Mouse (Mus musculus): Measurements from ENCODE around the gene Nup153. TPM values are rescaled to one million over a fixed set of nuclear protein-coding genes. Genes with fewer than 3 reads are reported as not detected.

The Nup153 gene
- polyA plus RNA-seq, 1 experiment from 2014 or later, result 48.9 TPM

DNA sequence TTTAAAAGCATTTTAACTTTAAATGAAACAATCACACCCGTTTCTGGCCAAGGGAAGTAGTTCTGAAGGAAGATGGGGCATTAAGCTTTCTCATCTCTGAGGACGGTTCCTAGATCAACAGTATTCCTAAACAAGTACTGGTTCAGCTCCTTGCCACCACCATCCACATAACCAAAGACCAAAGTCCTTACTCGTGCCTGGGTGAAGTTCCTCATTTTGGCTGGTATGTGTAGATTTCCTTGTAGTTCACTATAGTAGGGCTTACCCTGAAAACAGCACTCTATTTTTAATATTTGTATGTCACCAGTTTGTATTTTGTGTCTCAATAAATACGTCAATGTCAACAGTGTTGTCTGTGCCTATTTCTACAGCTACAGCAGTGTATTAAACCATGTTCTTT, 50.0 kb downstream of the Nup153 start:
- POLR2A ChIA-PET, result interaction anchor here (1.2 kb wide), 1 partner anchor 49 kb away, joined by 4 read pairs; no protein-coding TSS in a partner anchor
- TF ChIP-seq CTCF (IDR thresholded peaks at IDR 0.05), result no peak
- ATAC-seq, result no peak
- CTCF ChIA-PET, result no interaction called here
- DNase-seq (ENCODE audit: low read depth, low spot score), result no peak
- no peaks in the 10 kb centered on the region for H3K27me3 ChIP-seq
- in situ Hi-C loops (cut with MboI; ENCODE audit: low pct_unique_long_range_greater_than_20kb), result loop anchor here (10.0 kb wide), 1 partner anchor 117 kb away; no protein-coding TSS in a partner anchor

DNA sequence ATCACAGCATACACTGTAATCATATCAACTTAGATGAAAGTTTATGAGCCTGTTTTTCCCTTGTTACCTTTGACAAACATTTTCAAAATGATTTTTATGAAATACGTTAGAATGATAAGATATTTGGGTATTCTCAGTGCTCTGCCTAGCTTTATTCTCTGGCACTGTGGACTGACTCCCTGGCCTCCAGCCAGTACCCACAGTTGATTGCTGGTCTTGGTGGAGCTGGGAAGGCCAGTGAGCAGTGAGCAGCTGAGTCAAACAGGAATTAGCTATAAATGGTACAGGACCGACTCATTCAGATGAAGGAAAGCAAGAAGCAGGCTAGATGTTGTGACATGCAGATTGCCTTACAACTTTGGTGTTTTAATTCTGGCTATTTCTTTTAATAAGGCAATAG, 53.1 kb downstream of the Nup153 start:
- no peaks in the 10 kb centered on the region for H3K27me3 ChIP-seq
- DNase-seq (ENCODE audit: low read depth, low spot score) (no peak), ATAC-seq (no peak)
- POLR2A ChIA-PET, result no interaction called here
- no peak for TF ChIP-seq CTCF (IDR thresholded peaks at IDR 0.05)
- in situ Hi-C loops (cut with MboI; ENCODE audit: low pct_unique_long_range_greater_than_20kb), result loop anchor here (10.0 kb wide), 1 partner anchor 120 kb away; no protein-coding TSS in a partner anchor
- CTCF ChIA-PET, result interaction anchor here (0.8 to 1.4 kb wide), 3 partner anchors 8 to 51 kb away, joined by 3 to 4 read pairs (median 3); no protein-coding TSS in a partner anchor

DNA sequence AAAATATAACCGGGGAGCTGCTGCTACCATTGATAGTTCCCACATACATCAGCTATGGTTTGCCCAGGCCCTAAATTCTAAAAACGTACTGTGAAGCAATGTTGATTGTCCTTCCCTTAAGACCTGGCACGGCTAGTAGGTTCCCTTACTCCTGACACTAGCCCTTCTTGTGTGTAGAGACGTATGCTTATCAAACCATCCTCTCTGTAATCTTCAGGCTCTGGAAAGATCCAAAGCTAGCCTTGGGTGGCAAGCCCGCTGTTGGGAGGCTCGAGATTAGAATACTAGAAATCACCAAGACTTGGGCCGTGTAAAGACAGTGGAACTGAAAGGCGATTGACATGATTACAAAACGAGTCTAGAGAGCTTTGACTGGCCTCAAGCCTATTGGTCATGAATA, 57.2 kb downstream of the Nup153 start:
- no peak for TF ChIP-seq CTCF (IDR thresholded peaks at IDR 0.05)
- CTCF ChIA-PET, result interaction anchor here (1.1 to 1.4 kb wide), 2 partner anchors 9 to 15 kb away, joined by 4 read pairs; no protein-coding TSS in a partner anchor
- ATAC-seq (no peak), DNase-seq (ENCODE audit: low read depth, low spot score) (no peak)
- in situ Hi-C loops (cut with MboI; ENCODE audit: low pct_unique_long_range_greater_than_20kb), result loop anchor here (10.0 kb wide), 1 partner anchor 124 kb away; no protein-coding TSS in a partner anchor
- H3K27me3 ChIP-seq, result no peaks in the 10 kb centered on the region
- POLR2A ChIA-PET, result interaction anchor here (1.1 kb wide), 1 partner anchor 13 kb away, joined by 3 read pairs; no protein-coding TSS in a partner anchor

DNA sequence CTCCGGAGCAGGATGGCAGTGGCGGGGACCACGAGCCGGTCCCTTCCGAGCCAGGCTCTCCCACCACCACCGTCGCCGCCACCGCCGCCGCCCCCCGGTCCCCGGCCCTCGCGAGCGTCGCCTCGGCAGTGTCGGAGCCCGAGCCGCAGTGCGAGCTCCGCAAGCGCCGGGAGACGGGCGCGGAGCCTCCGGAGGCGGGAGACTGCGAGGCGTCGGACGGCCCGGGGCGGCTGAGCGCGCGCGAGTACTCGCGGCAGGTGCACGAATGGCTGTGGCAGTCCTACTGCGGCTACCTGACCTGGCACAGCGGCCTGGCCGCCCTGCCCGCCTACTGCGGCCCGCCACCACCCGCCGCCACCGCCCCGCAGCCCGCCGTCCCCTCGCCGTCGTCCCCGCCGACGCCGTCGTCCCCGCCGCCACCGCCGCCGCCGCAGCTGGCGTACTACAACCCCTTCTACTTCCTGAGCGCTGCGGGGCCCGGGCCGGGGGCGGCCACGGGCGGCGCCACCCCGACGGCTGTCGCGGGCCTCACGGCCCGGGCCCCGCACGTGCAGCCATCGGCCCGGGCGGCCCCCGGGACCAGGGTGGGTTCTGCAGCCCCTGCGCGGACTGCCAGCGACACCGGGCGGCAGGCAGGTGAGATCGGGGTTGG, 58.0 kb downstream of the Nup153 start:
- TF ChIP-seq CTCF (IDR thresholded peaks at IDR 0.05), result no peak
- ChIA-PET POLR2A (interaction anchor here (0.7 to 1.1 kb wide), 2 partner anchors 14 to 451 kb away, joined by 3 read pairs; no protein-coding TSS in a partner anchor), CTCF (interaction anchor here (1.4 kb wide), 1 partner anchor 16 kb away, joined by 4 read pairs; no protein-coding TSS in a partner anchor)
- no peak for DNase-seq (ENCODE audit: low read depth, low spot score)
- peak; percentile 32 for ATAC-seq
- in situ Hi-C loops (cut with MboI; ENCODE audit: low pct_unique_long_range_greater_than_20kb), result loop anchor here (5.0 to 10.0 kb wide), 2 partner anchors 125 to 357 kb away; no protein-coding TSS in a partner anchor
- no peaks in the 10 kb centered on the region for H3K27me3 ChIP-seq

DNA sequence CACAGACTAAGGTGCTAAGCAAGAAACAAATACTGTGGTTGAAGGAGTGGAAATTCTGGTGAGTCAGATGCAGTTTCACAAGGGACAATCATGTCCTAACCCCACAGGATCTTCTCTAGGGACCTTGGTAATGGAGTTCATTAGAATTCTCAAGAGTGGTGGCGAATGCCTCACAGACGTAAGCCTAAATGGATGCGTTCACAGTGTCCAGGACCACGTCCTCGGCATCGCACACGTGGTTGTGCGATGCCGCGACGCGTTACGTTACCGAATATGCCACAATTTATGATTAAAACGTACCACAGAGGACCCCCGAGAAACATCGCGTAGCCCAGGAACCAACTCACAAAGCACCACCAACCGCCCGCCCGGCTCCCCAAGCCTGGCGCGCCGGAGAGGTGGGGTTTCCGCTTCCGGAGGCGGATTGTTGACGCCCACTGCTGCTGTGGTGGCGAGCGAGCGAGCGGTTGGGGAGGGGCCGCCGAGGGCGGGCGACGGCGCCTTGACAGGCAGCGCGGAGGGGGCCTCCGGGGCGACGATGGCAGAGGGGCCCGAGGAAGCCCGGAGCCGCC, 58.6 kb downstream of the Nup153 start, which contains the start of gene Fam8a1:
Gene Fam8a1 (plus strand): TSS at position 475 of the 572 bp plus-strand sequence.
- no peaks in the 10 kb centered on the region for H3K27me3 ChIP-seq
- DNase-seq (ENCODE audit: low read depth, low spot score) (peak; percentile 51), ATAC-seq (peak; percentile 86)
- in situ Hi-C loops (cut with MboI; ENCODE audit: low pct_unique_long_range_greater_than_20kb), result loop anchor here (5.0 kb wide), 1 partner anchor 357 kb away; no protein-coding TSS in a partner anchor
- CTCF ChIA-PET, result no interaction called here
- TF ChIP-seq CTCF (IDR thresholded peaks at IDR 0.05), result no peak
- POLR2A ChIA-PET, result interaction anchor here (0.7 kb wide), 1 partner anchor 450 kb away, joined by 3 read pairs; no protein-coding TSS in a partner anchor

DNA sequence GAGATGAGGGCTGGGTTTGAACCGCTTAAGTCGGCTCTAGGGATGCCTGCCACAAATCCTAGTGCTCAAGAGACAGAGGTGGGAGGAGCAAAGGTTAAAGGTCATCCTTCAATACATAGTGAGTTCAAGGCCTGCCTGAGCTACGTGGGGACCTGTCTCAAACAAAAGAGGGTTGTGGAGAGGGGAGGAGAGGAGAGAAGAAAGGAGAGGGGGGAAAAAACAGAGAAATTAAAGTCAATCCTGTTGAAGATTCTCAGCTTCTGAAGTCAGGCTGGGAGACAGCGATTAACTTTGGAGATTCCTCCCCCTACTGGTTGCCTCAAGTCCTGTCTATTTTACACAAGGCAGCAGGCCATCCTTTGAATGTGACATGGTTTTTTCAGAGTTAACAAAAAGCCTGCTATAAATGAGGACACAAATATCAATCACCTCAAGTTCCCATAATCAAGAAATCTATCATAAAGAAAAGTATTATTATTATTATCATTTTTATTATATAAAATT, 64.2 kb downstream of the Nup153 start:
- ChIA-PET POLR2A (no interaction called here), CTCF (interaction anchor here (0.6 to 2.9 kb wide), 4 partner anchors 8 to 654 kb away, joined by 3 to 15 read pairs (median 6); no protein-coding TSS in a partner anchor)
- in situ Hi-C loops (cut with MboI; ENCODE audit: low pct_unique_long_range_greater_than_20kb), result no loop called here
- DNase-seq (ENCODE audit: low read depth, low spot score) (no peak), ATAC-seq (no peak)
- peak; percentile 69 for TF ChIP-seq CTCF (IDR thresholded peaks at IDR 0.05)
- no peaks in the 10 kb centered on the region for H3K27me3 ChIP-seq

DNA sequence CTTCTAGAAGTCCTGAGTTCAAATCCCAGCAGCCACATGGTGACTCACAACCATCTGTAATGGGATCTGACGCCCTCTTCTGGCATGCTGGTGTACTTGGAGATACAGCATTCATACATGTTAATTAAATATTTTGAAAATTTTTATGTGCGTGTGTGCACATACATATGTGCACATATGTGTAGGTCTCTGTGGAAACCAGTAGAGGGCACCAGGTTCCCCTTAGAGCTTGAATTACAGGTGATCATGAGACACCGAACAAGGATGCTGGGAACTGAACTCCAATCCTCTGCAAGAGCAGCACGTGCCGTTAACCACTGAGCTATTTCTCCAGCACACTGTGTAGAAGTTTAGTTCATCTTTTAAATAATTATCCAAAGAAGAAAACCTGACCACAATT, 68.5 kb downstream of the Nup153 start:
- POLR2A ChIA-PET, result no interaction called here
- in situ Hi-C loops (cut with MboI; ENCODE audit: low pct_unique_long_range_greater_than_20kb), result no loop called here
- peak; percentile 30 for TF ChIP-seq CTCF (IDR thresholded peaks at IDR 0.05)
- no peaks in the 10 kb centered on the region for H3K27me3 ChIP-seq
- CTCF ChIA-PET, result no interaction called here
- ATAC-seq, result no peak
- DNase-seq (ENCODE audit: low read depth, low spot score), result no peak

DNA sequence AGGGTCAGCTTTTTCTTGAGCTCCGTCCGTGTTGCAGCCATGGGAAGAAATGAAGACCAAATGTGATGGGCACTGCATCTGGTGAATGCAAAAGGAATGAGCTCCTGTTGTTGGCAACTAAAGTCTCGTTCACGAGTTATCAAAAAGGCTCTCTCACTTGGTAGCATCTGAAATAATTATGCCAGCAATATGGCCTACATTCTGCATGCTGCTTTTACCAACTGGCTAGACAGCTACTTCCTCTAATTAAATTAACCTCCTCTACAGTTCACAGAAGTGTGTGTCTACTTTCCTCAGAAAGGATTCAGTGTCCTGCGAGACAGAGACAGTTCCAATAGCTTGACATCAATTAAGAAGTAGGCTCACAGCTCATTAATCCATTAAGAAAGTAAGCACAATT, 73.2 kb downstream of the Nup153 start:
- ATAC-seq (no peak), DNase-seq (ENCODE audit: low read depth, low spot score) (no peak)
- TF ChIP-seq CTCF (IDR thresholded peaks at IDR 0.05), result no peak
- no peaks in the 10 kb centered on the region for H3K27me3 ChIP-seq
- in situ Hi-C loops (cut with MboI; ENCODE audit: low pct_unique_long_range_greater_than_20kb), result no loop called here
- POLR2A ChIA-PET, result interaction anchor here (0.5 kb wide), 1 partner anchor 17 kb away, joined by 3 read pairs; no protein-coding TSS in a partner anchor
- CTCF ChIA-PET, result interaction anchor here (1.6 kb wide), 1 partner anchor 9 kb away, joined by 5 read pairs; no protein-coding TSS in a partner anchor

DNA sequence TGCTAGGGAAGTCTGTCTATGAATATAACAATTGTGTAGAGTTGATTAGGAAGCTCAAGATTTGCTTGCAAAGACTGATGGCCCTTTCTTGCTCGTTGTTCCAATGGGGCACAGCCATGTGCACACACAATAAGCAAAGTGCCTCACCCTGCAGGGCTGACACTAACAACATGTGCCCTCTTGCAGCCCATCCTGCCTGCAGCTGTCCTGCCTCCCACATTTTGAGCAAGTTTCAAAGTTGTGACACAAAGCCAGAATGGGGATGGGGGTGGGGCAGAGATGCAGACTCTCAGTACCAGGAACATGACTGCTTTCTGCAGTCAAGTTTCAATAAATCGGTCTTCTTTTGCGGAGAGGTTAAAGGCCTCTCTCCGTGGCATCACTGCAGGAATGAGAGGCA, 74.1 kb downstream of the Nup153 start:
- no peaks in the 10 kb centered on the region for H3K27me3 ChIP-seq
- ChIA-PET POLR2A (no interaction called here), CTCF (no interaction called here)
- DNase-seq (ENCODE audit: low read depth, low spot score), result no peak
- no peak for TF ChIP-seq CTCF (IDR thresholded peaks at IDR 0.05)
- in situ Hi-C loops (cut with MboI; ENCODE audit: low pct_unique_long_range_greater_than_20kb), result no loop called here
- ATAC-seq, result no peak

DNA sequence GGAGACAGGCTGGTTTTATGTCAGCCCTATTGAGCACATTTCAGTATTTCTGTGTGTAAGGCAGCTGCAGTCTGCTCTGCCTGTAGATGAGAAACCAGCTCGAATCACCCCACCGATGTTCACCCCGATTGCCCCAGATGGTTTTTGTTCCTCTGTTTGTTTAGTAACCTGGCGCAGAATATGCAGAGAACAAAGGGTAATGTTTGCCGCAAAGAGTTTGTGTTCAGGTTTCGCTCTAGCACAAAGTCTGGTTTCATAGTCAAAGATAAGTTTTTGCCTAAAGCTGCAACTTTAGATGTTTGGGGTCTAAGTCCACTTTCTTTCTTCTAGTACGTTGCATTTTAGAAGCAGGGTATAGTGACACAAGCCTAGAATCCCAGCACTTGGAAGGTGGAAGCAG, 75.1 kb downstream of the Nup153 start:
- DNase-seq (ENCODE audit: low read depth, low spot score) (no peak), ATAC-seq (no peak)
- CTCF ChIA-PET, result no interaction called here
- POLR2A ChIA-PET, result no interaction called here
- in situ Hi-C loops (cut with MboI; ENCODE audit: low pct_unique_long_range_greater_than_20kb), result no loop called here
- no peaks in the 10 kb centered on the region for H3K27me3 ChIP-seq
- TF ChIP-seq CTCF (IDR thresholded peaks at IDR 0.05), result no peak

DNA sequence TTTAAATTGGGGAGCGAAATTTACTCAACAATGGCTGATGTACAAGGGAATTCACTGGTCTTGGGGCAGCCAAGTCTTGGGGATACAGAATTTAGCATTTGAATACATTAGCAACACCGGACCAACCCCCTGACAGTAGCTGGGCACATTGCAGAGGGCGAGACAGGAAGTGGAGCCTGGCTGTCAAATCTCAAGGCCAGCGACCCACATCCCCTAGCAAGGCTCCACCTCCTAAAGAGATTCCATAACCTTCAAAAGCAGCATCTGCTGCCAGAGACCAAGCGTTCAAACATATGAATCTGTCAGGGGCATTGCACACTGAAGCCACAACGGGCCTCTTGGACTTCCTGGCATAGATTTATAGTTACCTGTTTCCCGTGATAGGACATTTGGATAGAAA, 75.9 kb downstream of the Nup153 start:
- ChIA-PET POLR2A (no interaction called here), CTCF (no interaction called here)
- in situ Hi-C loops (cut with MboI; ENCODE audit: low pct_unique_long_range_greater_than_20kb), result no loop called here
- ATAC-seq, result no peak
- no peak for TF ChIP-seq CTCF (IDR thresholded peaks at IDR 0.05)
- no peak for DNase-seq (ENCODE audit: low read depth, low spot score)
- H3K27me3 ChIP-seq, result no peaks in the 10 kb centered on the region

Measured in Patski (cell line).